Mouse (Mus musculus) yolk sac, embryonic 10.5 days (tissue): ENCODE results near the gene Smyd3.

Experiments used
- DNase-seq: peaks from one replicate; pipeline ENCODE4 v3.0.0-alpha.2; 2017; ENCODE audit warnings: low spot score

Gene Smyd3

GRCm38 (mm10) chr1:179517713-179518465 lies at the start of gene Smyd3:
Smyd3 (minus strand) TSS chr1:179518041.
- DNase-seq: peak; percentile 81

- no peak for DNase-seq
These were observed 49.7 kb upstream of the Smyd3 start for GRCm38 (mm10) chr1:179567558-179567957.

DNA sequence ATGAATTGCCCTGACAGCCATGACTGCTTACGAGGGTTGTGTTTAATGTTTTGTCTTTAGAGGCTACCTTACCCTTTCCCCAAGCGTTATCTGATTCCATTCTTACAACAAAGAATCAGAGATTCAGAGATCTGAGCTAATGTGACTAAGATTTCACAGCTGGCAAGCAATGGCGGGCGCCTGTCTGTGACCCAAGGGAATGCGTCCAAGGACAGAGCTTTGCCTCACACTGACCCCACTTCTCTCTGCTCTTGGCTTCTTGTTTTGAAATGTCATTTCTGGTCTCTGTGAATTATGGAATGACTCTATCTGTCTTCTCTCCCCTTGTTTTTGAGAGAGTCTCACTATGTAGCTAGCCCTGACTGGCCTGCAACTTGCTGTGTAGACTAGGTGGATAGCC lies 46.1 kb upstream of the Smyd3 start:
- DNase-seq: no peak

GRCm38 (mm10) chr1:179563211-179563610 lies 45.4 kb upstream of the Smyd3 start:
- DNase-seq: no peak

GRCm38 (mm10) chr1:179560845-179561430 lies 43.1 kb upstream of the Smyd3 start:
- no peak for DNase-seq

GRCm38 (mm10) chr1:179559446-179560194 lies 41.8 kb upstream of the Smyd3 start:
- no peak for DNase-seq

DNA sequence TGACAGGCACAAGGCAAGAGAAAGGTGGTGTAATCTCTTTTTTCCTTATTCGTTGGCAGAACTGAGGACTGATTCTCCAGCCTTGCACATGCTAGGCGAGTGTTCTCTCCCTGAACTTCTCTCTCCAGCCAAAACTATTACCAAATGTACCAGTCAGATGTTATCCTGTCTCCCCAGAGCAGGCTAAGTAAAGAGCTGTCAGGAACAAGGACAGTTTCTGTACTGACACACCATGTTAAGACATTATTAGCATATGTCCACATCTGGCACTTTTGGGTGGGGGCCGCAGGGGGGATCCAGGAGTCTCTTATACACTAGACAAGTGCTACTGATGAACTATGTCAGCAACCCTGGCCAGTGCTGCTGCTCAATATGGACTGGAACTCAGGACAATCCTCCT lies 39.1 kb upstream of the Smyd3 start:
- no peak for DNase-seq

DNA sequence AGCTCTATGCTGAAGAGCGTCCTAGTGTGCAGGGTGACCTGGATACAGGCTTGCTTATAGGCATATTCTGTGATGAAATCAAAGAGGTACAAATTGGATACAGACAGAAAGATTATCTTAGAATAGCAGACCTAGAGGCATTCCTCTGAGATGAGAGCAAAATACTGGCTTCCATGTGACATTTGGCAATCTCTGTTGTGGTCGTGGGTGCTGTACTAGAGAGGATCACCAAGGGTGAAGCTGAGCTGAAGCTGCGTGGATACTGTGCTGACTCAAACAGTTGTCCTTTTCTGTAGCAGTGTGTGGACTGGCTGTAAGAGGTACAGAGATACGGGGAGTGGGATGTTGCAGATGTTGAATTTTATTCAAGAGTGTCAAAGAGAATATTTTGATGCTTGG lies 36.1 kb upstream of the Smyd3 start:
- no peak for DNase-seq

DNA sequence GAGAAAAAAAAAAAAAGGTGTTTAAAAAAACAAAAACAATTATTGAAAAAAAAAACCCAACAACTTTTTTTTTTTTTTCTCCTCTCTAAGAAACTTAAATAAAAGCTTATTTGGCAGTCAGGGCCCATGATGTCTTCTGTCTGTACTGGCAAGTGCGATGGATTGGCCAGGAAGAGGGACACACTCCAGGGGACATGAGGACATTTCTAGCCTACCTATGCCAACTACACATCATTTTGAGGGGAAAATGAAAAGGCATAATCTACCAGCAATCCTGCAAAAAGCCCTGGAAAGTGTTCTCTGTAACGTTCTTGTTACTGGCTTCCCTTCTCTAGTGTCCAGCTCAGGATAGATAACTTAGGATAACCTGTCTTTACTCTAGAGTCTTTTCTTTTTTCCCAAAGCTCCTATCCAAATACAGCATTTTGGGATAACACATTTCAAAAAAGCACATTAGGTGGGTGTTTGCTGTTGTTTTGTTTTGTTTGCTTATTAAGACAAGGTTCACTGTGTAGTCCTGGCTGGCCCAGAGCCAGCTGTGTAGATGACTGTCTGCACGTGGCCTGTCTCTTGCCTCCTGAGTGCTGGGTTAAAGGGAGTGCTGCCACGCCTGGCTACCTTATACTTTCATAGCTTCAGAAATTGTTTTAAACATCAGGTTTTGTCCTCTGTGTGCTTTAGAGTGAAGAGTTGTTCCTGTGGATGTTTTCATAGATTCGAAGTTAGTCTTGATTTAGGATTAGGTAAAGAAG lies 35.5 kb upstream of the Smyd3 start:
- no peak for DNase-seq

DNA sequence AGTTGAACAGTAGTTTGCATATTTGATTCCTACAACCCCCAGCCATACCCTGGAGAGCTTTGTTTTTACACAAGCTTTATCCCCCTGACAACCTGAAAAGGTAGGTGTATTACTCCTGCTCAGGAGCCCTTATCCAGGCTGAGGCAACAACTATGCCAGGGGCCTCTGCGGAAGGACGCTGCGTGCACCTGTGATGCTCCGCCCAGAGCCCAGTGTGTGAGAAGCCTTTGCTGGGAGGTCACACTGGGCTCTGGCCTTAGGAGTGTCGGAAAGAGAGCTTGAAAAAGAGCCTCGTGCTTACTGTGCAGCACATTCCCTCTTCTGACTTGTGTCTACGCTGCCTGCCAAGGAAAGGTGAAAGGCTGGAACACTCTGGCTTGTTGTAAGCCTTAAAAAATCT lies 34.9 kb upstream of the Smyd3 start:
- no peak for DNase-seq

DNA sequence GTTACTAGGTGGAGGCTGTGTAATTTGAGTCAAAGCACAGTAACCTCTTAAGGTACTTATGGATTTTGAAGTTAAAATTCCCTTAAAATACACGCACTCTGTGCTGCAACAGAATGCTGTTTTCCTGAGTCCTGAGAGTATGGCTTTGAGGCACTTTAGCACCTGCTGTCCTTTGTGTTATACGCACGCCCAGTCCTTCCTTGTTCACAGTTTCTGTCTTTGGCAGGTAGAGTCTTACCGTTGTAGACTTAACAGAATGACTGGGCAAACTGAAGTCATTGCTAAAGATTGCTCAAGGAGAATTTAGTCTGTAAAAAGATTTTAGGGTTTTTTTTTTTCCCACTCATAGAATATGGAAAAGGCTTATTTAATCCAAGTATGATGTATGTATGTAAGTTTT lies 34.1 kb upstream of the Smyd3 start:
- DNase-seq: no peak

GRCm38 (mm10) chr1:179551336-179551735 lies 33.5 kb upstream of the Smyd3 start:
- no peak for DNase-seq

- DNase-seq: no peak
These were observed 31.3 kb upstream of the Smyd3 start for GRCm38 (mm10) chr1:179548996-179549752.

DNA sequence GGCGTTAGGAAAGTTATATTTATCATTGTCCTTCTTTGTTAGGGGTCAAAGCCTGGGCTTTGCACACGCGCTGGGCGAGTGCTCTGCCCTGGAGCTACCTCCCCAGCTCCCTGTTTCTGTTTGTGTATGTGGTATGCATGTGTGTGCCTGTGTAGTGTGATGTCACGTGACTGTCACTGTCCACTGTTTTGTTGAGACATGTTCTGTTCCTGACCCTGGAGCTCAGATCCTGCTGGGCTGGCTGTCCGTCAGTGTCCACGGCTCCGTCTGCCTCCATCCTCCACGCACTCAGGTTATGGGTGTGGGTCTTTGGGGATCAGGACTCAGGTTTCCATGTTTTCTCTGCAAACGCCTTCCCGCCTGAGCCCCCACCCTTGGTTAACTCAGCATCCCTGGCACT lies 30.4 kb upstream of the Smyd3 start:
- DNase-seq: no peak

DNA sequence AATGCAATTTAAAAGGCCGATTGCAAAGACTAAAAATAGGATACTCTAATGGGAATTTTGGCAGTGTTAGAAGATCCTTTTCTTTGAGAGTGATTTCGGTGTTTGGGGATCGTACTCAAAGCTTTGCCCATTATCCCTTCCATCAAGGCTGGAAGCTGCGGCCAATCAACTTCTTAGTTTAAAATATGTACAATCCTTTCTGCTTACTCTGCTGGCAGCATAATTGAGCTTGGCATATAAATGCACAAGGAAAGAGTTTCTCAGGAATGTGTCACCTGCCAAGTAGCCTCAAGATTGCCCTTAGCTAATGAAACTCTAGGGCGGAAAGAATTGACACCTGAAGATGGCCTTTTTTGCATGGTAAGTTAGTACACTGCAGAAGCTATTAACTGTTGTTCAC lies 29.3 kb upstream of the Smyd3 start:
- no peak for DNase-seq

GRCm38 (mm10) chr1:179546551-179546917 lies 28.7 kb upstream of the Smyd3 start:
- no peak for DNase-seq

DNA sequence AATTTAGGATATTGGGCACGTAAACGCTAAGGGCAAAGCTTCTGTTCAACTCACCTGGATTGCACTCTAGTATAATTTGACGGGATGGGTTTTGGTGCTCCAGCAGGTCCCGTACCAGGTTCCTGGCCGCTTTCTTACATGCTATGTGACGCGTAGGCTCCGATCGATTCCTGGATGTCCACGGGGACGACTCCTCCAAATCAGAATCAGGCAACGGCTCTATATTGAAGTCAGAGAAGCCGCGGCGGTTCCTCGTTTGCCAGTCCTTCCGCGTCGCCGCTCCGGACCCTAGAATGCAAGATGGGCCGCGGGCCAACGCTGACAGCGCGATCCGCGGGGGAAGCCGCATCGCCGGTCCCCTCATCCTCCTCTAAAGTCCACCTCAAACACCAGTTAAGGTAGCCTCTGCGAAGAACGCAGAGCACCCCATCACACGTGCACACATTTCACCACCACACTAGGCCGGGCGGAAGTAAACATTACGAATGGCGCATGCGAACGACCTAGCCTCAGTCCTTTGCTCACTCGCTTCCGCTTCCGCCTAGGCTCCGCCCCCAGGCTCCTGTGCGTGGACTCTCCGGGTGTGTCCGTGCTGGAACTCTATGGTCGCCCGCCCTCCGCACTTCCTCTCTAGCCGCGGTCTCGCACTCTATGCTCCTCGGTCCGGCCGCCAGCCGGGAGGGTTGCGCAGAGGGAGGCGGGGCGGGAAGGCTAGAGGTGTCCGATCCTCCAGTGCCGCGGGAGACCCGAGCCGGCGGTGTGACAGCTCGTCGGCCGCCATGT lies 28.1 kb upstream of the Smyd3 start, which contains the start of the genes Tfb2m and Cnst:
TSS of gene Tfb2m (minus strand) at position 500 of the 783 bp plus-strand sequence.
TSS of gene Cnst (plus strand) at position 603 of the 783 bp plus-strand sequence.
- DNase-seq: peak; percentile 98

DNA sequence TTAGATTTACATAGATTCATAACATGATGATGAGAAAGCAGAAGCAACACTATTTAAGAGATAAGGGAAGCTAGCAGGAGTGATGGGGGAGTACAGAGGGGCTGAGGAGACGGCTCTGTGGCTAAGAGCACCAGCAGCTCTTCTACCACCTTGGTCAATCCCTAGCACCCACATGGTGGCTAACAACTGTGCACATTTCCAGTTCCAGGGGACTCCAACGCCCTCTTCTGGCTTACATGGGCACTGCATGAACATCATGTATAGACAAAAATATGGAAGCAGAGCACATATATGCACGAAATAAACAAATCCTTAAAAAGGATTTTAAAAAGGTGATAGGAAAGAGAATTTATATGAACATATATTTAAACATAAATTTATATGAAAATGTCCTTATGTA lies 23.7 kb upstream of the Smyd3 start:
- DNase-seq: no peak

GRCm38 (mm10) chr1:179539887-179540286 lies 22.0 kb upstream of the Smyd3 start:
- DNase-seq: no peak

DNA sequence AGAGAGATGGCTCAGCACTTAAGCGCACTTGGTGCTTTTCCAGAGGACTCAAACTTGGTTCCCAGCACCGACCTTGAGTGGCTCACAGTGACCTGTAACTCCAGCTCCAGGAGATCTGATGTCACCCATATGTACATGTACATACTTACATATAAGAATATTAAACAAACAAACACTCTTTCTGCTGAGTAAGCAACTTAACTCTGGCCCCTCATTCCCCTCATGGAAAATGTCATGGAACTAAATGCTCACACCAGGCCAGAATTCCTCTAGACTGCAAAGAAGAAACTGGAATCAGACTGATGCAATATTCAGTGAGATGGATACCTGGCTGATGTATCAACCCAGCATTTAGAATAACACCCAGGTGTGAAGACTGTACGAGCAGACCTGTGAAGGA lies 21.2 kb upstream of the Smyd3 start:
- no peak for DNase-seq

GRCm38 (mm10) chr1:179519901-179520300 lies 2.1 kb upstream of the Smyd3 start:
- DNase-seq: no peak
